Mouse (Mus musculus) CD4-positive, CD25-positive, alpha-beta regulatory T cell, adult 2 months (primary cell): ENCODE measurements around the gene Plcxd2.
A peak's percentile ranks its signal among the peaks of the same experiment; 100 is the strongest.

Experiments used
- DNase-seq: peaks from one replicate; pipeline ENCODE4 v3.0.0-alpha.2; 2012; ENCODE audit warnings: low read depth, low spot score

The Plcxd2 gene

DNA sequence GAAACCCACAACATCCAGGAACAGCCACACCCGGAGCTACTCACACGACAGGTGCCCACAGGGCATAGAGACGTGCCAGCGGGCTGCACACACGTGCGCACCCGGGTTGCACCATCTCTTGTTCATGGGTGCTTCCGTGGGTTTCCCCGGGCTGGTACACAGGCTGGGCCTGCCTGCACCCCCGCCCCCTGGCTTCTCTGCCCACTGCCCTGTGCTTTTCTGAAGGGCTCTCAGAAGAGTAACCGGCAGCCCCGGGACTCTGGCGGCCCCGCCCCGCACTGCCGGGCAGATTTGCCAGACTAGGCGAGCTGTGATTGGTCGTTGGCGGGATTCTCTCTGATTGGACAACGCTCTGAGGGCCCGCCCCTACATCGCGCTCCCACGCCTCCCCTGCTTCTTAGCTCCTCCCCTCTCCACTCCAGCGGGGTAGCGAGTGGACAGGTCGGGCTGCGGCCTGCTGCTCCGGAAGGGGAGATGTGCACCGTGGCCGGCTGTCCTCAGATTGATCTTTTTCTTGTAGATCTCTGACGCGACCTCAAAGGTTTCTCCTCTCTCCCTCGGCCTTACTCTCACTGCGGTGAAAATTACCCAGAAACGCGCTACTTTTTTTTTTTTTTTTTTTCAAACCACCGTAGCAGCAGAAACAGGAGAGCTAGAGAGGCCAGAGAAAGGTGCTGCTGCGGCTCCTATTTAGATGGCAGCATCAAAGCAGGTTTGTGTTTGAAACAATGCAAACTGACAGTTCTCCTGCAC is at the start of gene Plcxd2:
Gene Plcxd2, minus strand, starts transcription at position 66 of the 753 bp plus-strand sequence.
- DNase-seq = peak; percentile 97

DNA sequence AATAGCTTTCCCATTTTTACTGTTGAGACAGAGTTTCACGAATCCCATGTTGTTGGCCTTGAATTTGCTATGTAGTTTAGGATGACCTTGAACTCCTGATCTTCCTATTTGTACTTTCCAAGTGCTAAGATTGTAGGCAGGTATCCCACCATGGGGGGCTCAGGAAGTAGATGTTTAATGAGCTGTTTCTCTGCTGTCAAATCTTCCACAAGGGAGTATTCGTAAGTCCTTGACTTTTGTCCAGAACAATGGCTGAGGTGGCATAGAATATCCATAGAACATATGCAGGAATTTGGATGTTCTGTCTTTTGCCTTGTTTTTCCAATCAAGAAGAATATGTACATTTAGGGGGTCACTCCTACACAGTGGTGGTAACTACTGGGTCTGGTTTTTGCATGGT is 36.9 kb upstream of the Plcxd2 start:
- DNase-seq = no peak

DNA sequence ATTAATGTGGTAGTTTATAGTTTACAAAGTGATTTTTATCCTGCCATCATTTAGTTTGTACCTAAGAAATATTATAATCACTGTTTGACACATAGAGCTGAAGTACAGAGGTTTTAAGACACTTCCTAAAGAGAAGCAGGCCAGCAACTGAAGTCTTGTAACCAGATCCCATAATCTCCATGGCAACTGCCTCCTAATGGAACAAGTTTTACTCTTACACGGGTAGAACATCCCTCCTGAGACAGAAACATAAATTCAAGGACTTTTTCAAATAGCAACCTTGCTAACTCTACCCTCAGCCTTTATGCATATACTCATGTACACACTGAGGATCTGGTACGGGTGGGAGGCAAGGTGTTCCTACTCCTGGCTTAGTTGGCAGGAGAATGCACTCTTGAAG is 26.2 kb upstream of the Plcxd2 start:
- DNase-seq = no peak

DNA sequence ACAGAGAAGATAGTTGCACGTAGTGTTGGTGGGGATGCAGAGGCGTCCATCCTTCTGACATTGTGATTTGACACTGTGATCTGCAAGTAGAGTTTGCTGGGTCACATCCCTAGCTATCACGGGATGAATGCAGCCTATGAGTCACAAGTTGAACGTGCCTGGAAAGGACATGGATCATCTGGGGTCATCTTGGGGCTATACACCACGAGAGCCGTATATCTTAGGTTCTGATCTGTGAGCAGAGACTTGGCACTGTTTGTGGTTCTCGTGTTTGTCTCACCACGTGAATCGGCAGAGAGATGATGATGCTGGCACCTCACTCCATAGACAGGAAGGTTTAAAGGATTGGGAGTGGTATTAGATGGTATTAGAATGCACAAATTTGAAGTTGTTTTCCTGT is 23.9 kb upstream of the Plcxd2 start:
- no peak for DNase-seq

DNA sequence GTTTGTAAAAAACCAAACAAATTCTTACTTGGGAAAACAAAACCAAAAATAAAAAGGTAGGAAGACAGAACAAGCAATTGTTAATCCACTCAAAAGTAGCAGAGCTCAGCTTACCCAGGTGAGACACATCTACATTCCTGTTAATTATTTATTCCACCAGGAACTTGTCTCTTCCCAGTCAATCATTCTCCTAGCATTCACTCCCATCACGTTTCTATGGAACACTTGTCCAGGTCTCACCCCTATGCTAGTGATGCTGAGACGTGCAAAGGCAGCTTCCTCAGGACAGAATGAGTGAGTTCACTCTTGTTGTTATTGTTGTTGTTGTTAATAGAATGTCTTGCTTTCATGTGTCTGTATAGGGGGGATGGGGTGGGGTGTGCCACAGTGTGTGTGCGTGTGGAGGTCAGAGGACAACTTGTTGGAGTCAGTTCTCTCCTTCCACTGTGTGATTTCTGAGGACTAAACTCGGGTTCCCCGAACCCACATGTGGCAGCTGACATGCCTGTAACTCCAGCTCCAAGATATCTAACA is 13.0 kb upstream of the Plcxd2 start:
- DNase-seq = no peak

DNA sequence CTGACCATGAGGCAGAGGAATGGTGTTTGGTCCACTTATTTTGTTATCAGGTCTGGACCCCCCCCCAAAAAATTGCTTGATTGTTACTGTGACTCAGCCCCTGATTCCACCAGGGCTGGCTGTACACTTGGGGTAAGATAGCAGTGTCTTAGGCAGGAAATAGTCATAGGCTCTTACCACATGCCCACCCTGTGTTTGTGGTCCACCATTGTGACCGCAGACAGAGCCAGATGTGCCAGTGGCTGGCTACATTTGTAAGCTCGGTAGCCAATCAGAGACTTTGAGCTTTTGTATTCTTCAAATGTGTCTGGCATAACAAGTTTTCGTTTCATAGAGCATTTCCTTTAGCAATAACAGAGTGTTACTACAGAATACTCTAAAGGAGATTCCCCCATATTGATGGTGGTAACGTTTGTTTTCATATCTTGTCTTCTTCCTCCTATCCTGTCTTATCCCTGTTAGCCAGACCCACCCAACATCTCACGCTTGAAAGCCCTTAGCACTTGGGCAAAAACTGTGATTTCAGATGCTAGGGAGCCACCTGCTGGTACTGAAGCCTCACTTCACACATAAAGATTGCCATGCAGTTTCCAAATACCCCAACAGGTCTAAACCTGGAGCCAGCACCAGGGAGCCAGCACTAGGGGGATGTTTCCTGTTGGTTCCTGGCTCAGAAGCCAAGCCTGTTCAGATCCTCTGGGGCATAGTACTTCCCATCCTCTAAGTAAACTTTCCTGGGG is 12.3 kb upstream of the Plcxd2 start:
- DNase-seq = peak; percentile 88

DNA sequence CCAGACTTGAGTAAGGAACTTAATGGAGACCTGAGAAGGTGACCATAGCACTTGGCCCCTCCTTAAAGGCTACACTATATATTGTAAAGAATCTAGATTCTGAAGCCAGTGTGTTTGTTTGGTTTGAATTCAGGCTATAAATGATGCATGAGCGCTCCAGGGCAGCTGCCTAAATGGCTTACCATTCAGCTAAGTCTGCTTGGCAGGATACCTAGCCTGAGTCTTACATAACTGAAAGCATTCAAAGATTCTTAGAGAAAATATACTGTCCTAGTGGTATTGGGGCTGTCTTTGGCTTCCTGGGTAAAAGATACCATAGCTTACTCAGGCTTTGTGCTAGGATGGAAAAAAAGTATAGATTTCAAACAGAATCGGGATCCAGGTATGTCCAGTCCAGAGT is 11.3 kb upstream of the Plcxd2 start:
- DNase-seq = no peak

DNA sequence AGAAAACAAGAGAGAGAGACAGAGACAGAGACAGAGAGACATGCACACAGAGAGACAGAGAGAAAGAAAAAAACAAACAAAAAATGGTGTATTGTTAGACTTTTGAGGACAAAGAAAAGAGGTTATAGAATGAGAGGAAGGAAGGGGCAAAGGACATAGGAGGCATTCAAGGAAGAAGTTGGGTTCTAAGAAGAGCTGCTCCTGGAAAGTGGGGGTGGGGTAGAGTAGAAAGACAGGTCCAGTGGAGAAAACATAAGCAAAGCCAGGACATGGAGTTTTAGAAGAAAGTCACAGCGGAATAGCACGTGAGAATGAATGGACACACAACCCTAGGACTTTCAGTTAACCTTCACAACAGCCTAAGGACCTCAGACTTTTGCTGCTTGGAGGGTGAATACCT is 10.4 kb upstream of the Plcxd2 start:
- DNase-seq = no peak

DNA sequence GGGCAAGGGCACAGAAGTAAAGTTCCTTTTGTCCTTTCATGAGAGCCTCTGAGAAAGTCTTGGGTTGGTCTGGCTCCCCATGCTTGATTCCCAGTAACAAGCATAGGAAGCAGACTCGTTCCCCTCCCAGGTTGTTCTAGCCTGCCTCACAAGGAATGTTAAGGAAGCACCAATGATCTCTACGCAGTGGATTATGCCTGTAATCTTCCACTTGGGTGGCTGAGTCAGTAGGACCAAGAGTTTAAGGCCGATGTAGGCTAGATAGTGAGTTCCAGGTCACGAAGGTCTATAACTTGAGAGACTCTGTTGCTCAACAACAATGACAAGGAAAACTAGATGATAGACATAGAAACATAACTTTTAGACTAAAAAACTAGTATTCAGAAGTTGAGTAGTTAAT is 9.8 kb upstream of the Plcxd2 start:
- DNase-seq = no peak

DNA sequence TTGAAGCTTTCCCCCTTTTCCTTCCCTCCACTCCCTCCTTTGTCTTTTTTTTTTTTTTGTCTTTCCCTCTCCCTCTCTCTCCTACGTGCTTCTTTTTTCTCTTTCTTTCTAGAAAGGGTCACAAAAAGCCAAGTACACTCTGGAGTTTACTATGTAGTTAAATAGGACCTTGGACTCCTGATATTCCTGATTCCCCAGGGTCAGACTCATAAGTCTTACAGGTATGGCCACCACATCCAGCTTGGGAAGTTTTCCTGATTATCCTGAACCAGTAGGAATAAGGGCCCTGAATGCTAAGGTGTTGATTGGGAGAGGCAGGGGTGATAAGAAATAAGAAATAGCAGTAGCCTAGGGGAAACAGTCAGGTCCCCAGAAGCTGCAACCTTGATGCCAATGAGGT is 9.3 kb upstream of the Plcxd2 start:
- no peak for DNase-seq

DNA sequence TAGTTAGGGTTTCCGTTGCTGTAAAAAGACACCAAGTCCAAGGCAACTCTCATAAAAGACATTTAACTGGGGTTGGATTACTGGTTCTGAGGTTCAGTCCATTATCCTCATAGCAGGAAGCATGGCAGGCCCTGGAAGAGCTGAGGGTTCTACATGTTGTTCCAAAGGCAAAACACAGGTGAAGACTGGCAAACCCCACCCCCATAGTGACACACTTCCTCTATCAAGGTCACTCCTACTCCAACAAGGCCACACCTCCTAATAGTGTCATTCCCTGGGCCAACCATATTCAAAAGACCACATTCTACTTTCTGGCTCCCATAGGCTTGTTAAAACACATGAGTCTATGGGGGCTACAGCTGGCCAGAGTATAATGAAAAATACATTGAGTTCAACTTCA is 1.7 kb upstream of the Plcxd2 start:
- DNase-seq = peak; percentile 31

DNA sequence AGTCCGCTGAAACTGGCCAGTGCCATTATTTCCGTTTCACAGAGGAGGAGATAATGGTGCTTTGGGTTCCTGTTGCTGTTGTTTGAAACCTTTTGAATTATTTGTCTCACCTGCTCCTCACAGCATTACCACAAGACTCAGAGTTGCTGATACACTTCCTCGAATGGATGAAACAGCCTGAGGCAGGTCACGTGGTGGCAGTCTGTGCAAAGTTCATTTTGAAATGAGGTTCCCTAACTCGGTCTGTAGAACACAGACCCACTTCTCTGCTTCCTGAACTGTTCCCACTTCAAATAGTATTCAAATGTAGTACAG is 845 bp upstream of the Plcxd2 start:
- peak; percentile 82 for DNase-seq

DNA sequence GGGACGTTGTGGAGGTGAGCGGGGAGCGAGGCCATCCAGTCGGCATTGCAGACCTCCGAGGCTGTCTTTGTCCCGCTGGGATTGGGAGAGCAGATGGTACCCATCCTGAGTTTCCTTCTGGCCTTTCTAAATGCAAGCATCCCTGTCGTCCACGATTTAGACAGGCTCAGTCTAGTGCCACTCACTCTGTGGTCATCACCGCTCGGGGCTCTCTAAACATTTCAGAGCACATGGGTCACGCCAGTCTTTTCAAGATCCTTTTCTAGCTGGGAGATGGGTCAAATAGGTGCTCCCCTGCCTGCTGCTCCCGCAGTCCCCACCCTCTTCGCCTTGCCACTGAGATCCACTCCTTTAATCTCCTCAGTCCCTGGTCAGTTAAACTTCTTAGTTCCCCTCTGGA is 301 bp downstream of the Plcxd2 start:
- DNase-seq = no peak

DNA sequence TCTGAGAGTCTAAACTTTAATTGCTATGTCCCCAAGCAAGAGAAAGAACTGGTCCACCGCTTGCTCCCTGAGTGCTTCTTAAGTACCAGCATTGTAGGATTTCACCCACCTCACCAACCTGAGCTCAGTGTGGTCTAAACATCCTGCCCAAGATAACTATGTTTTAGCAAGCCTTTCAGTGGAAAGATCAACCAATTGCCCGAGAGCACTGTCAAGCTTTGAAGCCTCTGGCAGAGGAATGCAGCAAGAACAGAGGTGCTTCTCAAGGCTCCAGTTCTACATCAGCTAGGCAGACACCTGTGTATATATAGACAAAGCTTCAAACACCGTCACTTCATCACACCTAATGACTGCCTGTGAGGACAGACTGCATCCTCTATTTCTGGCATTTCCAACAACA is 1.3 kb downstream of the Plcxd2 start:
- DNase-seq = peak; percentile 68

DNA sequence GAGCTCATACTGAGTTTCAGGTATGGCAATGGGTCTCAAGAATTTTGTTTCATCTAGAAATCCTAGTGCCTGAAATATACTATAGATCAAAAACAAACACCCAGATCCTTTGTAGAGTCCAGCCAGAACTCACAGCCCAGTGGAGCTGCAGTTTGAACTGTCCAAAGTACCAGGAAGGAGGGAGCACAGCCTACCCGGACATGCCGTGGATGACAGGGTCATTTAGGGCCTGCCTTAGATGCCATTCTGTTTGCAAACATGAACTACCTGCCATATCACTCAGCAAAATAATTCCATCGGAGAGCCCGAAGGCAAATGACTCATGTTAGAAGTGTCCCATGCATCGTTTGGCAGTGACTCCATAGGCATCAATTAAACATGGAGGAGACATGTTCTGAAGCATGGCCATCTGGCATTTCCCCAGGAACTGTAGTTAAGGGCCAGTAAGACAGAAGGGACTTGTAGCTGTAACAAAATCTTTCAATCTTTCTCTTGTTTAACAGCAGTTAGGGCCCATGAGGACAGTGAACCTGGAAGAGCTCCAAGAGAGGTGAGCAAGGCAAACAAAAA is 1.9 kb downstream of the Plcxd2 start:
- DNase-seq = peak; percentile 19

DNA sequence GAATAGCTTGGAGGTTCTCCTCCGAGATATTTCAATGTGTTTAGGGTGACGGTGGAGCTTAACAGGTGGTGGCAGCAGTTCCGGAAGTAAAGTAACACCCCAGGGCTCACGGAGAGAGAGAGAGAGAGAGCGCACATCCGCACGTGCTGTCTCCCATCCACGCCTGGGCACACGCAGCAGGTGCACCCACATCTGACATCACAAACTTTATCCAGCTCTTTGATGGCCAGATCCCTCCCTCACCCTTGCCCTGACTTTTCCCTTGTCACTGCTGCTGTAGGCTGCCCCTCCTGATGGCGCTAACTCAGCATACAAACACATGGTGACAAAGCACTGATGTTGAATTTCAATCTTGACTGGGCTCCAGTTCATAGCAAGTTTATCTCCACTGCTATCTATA is 3.8 kb downstream of the Plcxd2 start:
- peak; percentile 86 for DNase-seq

DNA sequence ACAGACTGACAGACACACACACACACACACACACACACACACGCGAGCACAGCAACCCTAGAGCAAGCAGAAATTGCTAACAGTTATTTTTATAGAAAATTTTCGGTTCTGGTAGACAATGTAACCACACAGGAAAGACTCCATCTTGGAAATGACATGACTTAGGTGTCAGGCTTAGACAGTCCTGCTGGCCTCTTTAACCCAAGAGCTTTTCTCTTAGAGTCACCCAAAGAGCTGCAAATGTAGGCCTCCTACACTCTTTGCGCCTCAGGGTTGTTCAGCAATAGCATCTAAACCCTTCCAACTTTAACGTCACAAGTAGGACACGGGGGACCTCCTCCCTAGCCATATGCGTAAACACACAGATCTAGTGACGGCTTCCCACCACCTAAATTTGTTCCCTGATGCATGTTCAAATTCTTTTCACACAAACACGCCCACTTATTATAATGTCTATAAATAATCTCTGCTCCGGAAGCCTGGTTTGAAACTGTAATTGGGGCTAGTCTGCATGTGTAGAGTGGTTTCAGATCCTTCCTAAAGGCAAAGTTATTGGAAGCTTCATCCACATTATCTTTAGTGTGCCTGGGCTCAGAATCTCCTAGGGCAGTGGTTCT is 8.4 kb downstream of the Plcxd2 start:
- DNase-seq = peak; percentile 84

DNA sequence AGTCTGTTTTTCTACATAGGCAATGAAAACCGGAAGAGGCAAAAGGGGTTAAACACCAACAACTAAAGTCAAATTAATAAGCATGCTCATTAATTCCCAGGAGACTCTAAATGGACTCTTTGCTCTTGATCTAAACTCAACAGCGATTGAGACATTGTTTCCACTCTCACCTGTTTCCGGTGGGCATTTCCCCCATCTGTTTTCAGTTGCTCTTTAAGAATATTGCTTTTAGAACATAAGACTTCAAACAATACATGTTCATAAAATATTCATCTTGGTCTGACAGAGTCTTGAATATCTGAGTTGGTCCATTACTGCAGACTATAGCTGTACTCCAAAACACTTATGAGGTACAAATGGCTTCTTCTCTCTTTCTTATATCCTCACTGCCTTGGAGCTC is 9.0 kb downstream of the Plcxd2 start:
- DNase-seq = peak; percentile 63

DNA sequence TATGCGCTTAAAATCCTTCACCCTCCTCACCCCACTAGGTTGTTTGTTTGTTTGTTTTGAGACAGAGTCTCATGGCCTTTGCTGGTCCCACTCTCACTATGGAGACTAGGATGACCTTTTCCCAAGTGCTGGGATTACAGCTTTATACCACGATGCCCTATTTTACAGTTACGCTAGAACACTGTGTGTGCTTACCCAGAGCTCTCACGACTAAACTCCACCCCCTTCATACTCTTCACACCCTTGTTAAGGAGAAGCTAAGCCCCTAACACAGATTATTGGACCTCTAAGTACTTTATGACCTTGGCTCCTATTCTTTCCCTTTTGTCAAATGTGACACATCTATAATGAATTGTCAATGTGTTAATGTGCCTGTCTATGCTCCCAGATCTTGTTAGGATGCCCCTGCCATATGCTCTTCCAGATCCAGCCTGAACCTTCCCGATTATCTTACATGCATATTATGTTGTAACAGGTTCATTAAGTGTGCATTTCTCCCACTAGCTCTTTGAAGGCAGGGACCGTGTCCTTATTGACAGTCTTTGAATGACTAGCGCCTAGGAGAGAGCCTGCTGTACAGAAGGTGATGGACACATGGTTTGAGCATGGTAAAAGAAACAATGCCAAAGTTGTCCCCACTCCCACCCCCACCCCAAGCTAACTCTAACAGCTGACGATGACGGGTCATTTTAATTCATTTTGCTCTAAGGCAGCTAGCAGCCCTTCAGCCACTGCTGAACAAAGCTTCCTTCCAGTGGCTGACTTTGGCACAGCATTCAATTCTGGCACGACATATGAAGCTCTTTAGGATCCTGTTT is 10.4 kb downstream of the Plcxd2 start:
- DNase-seq = no peak

DNA sequence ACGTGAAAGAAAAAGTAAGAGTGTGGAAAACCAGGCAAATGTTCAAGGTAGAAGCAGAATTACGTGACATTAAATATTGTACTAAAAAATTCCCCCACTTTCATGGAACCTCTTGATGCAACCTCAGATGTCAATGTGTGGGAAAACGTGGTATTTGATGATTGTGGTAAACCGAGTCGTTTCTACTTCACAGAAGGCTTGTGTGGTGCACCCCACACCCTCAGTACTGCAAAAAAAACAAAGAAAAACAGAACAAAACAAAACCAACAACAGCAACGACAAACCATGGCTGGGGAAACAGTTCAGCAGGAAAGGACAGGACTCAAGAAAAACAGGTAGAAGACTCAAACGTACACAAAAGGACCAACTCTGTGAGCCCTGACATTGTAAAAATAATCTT is 11.8 kb downstream of the Plcxd2 start:
- peak; percentile 52 for DNase-seq

DNA sequence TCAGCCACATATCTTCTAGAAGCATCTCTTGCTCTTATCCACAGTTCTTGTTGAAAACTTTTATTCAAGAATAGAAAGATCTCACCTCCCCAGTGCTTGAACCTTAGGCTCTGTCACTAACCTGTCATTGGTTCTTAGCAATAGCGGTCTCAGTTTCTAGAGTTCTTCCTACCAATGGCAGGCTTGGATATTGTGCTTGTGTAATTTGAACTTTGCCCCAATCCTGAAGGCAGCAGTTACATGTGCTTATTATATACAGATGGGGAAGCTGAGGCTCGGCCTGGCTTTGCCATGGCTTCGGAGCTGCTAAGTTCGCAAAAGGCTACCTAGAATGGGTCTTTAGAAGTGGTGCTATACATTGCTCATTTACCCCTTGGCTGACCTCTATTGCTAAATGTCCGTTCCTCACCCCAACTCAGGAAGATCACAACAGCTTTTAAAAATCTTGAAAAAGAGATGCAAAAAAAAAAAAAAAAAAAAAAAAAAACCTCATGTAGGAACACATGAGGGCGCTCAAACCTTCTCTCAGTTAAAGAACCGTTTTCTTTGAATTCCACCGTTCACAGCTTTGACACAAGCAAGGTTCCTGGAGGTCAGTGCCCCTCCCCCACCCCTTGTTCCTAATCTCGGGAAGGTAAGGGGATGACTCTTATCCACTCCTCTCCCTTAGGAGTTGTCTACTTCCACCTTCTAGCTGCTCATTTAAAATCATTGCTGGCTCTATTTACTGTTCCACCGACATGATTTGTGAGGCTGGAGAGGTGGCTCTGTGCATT is 18.9 kb downstream of the Plcxd2 start:
- peak; percentile 66 for DNase-seq
